Mouse (Mus musculus): ENCODE measurements around the gene Cmtm6. TPM values are rescaled to one million over a fixed set of nuclear protein-coding genes. Genes with fewer than 3 reads are reported as not detected.

Cmtm6 gene
- polyA plus RNA-seq, 3 experiments from 2014 or later, result 62.5 to 80.3 (median 72.6) TPM

Other genes starting within 250 kb of the Cmtm6 start
- 10 to 100 TPM; 16.1 to 24.9 (median 17.5) TPM for gene Ccr4, start 226.2 kb upstream of the Cmtm6 start, polyA plus RNA-seq (2017; shearing (Covaris generic))
- gene C130032M10Rik, start 215.4 kb upstream of the Cmtm6 start, polyA plus RNA-seq (2017; shearing (Covaris generic)), result not detected
- gene Trim71, start 166.7 kb upstream of the Cmtm6 start, polyA plus RNA-seq (2017; shearing (Covaris generic)), result under 1 TPM in 1 of 3 experiments, not detected in 2; 0.04 TPM
- gene Cnot10, start 90.9 kb upstream of the Cmtm6 start, polyA plus RNA-seq (2017; shearing (Covaris generic)), result 10 to 100 TPM; 21.2 to 24.4 (median 23.6) TPM
- gene Dync1li1, start 42.3 kb upstream of the Cmtm6 start, polyA plus RNA-seq (2017; shearing (Covaris generic)), result 10 to 100 TPM; 46.3 to 55.0 (median 50.4) TPM
- gene Cmtm7, start 50.7 kb downstream of the Cmtm6 start, polyA plus RNA-seq (2017; shearing (Covaris generic)), result 100 to 1,000 TPM in 1 of 3 experiments, 10 to 100 TPM in 2; 44.6 to 117 (median 64.8) TPM
- not detected for gene Cmtm8, start 113.0 kb downstream of the Cmtm6 start, polyA plus RNA-seq (2017; shearing (Covaris generic))
- 10 to 100 TPM; 13.0 to 20.4 (median 17.3) TPM for gene Gpd1l, start 202.9 kb downstream of the Cmtm6 start, polyA plus RNA-seq (2017; shearing (Covaris generic))
- not detected for gene Osbpl10, start 247.5 kb downstream of the Cmtm6 start, polyA plus RNA-seq (2017; shearing (Covaris generic))